Mouse (Mus musculus) spleen, adult 2 months (tissue): ENCODE results near the gene Cdk10.

ENCODE experiments used
- CTCF ChIP-seq: fragments of 200-500 bp; IDR thresholded peaks from 2 replicates; pipeline ENCODE4 v1.5.1; 2011; ENCODE audit warnings: mild to moderate bottlenecking, inconsistent platforms; ENCODE audit not compliant: insufficient read depth, insufficient read length, insufficient replicate concordance; ENCODE audit errors: extremely low read depth
- POLR2A ChIP-seq: fragments of 200-500 bp; IDR thresholded peaks from 2 replicates; pipeline ENCODE4 v1.6.1; 2011; ENCODE audit warnings: low read depth, low read length, inconsistent platforms

DNA sequence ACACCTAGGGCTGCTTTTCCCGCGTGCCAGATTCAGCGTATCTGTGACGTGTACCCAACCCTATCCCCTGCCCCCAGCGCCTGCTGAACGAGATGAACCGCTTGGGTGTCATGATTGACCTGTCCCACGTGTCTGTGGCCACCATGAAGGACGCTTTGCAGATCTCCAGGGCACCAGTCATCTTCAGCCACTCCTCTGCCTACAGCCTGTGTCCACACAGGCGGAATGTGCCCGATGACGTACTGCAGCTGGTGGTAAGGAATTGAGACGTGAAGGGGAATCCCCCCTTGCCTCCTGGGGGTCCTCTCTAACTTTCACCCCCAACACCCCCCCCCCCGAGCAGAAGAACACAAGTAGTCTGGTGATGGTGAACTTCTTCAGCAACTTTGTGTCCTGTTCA is 24.8 kb upstream of the Cdk10 start:
- TF ChIP-seq CTCF (no peak), POLR2A (no peak)
